Mouse (Mus musculus) heart, postnatal 25 days (tissue): ENCODE data around the gene Ildr2. TPM values are rescaled to one million over a fixed set of nuclear protein-coding genes. Genes with fewer than 3 reads are reported as not detected.

Source experiments
- DNase-seq: peaks from one replicate; pipeline ENCODE4 v3.0.0; 2022; ENCODE audit warnings: low spot score
- intact Hi-C: fragments of 180-260 bp; cut with DNase I; formaldehyde crosslinking; loops from one replicate; pipeline ENCODE4 v1.15.1; 2025
- total RNA-seq, 2 experiments: library from RNA; stranded (reverse); gene quantifications; 2 replicates each; pipeline ENCODE4 v1.2.3; 2021

Ildr2 gene
- total RNA-seq, 2 experiments from 2014 or later, result 2.8 to 3.6 TPM

GRCm38 (mm10) chr1:166282597-166283210, 28.8 kb downstream of the Ildr2 start:
- DNase-seq, result no peak

GRCm38 (mm10) chr1:166283451-166283850, 29.5 kb downstream of the Ildr2 start:
- intact Hi-C loops, result no loop called here

More at GRCm38 (mm10) chr1:166282597-166283210, 28.8 kb downstream of the Ildr2 start:
- intact Hi-C loops, result no loop called here

GRCm38 (mm10) chr1:166284390-166284789, 30.5 kb downstream of the Ildr2 start:
- DNase-seq, result no peak
- intact Hi-C loops, result no loop called here

More at GRCm38 (mm10) chr1:166283451-166283850, 29.5 kb downstream of the Ildr2 start:
- no peak for DNase-seq

GRCm38 (mm10) chr1:166286231-166286630, 32.3 kb downstream of the Ildr2 start:
- no peak for DNase-seq
- intact Hi-C loops, result no loop called here

- intact Hi-C loops, result no loop called here
- no peak for DNase-seq
Measured at GRCm38 (mm10) chr1:166290562-166290961, 36.6 kb downstream of the Ildr2 start.

GRCm38 (mm10) chr1:166293086-166293485, 39.1 kb downstream of the Ildr2 start:
- DNase-seq, result no peak
- intact Hi-C loops, result no loop called here

- DNase-seq, result no peak
- intact Hi-C loops, result no loop called here
Measured at GRCm38 (mm10) chr1:166295548-166295947, 41.6 kb downstream of the Ildr2 start.

GRCm38 (mm10) chr1:166296371-166296770, 42.4 kb downstream of the Ildr2 start:
- DNase-seq, result no peak
- intact Hi-C loops, result no loop called here

GRCm38 (mm10) chr1:166296971-166297370, 43.0 kb downstream of the Ildr2 start:
- intact Hi-C loops, result no loop called here
- no peak for DNase-seq

- intact Hi-C loops, result no loop called here
- no peak for DNase-seq
Measured at GRCm38 (mm10) chr1:166297499-166298111, 43.7 kb downstream of the Ildr2 start.

- no peak for DNase-seq
- intact Hi-C loops, result no loop called here
Measured at GRCm38 (mm10) chr1:166298884-166299283, 44.9 kb downstream of the Ildr2 start.

- intact Hi-C loops, result no loop called here
Measured at GRCm38 (mm10) chr1:166299821-166300220, 45.9 kb downstream of the Ildr2 start.

GRCm38 (mm10) chr1:166300526-166300925, 46.6 kb downstream of the Ildr2 start:
- intact Hi-C loops, result no loop called here
- no peak for DNase-seq

More at GRCm38 (mm10) chr1:166299821-166300220, 45.9 kb downstream of the Ildr2 start:
- DNase-seq, result no peak

GRCm38 (mm10) chr1:166304352-166305240, 50.7 kb downstream of the Ildr2 start:
- no peak for DNase-seq

GRCm38 (mm10) chr1:166308471-166308850, 54.5 kb downstream of the Ildr2 start:
- DNase-seq, result no peak
- intact Hi-C loops, result no loop called here

More at GRCm38 (mm10) chr1:166304352-166305240, 50.7 kb downstream of the Ildr2 start:
- intact Hi-C loops, result no loop called here

GRCm38 (mm10) chr1:166308851-166309715, 55.1 kb downstream of the Ildr2 start:
- DNase-seq, result no peak
- intact Hi-C loops, result no loop called here

- DNase-seq, result no peak
- intact Hi-C loops, result no loop called here
Measured at GRCm38 (mm10) chr1:166311151-166311550, 57.2 kb downstream of the Ildr2 start.

- intact Hi-C loops, result no loop called here
- DNase-seq, result no peak
Measured at GRCm38 (mm10) chr1:166313637-166314036, 59.7 kb downstream of the Ildr2 start.

GRCm38 (mm10) chr1:166315706-166316105, 61.8 kb downstream of the Ildr2 start:
- intact Hi-C loops, result no loop called here
- no peak for DNase-seq
